Mouse (Mus musculus): Measurements from ENCODE around the gene Fam163a.
"Not testable (repeated sequence)": the region's sequence is repeated elsewhere in the genome, so short reads cannot be mapped to it uniquely, and the experiment has no call there.

The Fam163a gene

DNA sequence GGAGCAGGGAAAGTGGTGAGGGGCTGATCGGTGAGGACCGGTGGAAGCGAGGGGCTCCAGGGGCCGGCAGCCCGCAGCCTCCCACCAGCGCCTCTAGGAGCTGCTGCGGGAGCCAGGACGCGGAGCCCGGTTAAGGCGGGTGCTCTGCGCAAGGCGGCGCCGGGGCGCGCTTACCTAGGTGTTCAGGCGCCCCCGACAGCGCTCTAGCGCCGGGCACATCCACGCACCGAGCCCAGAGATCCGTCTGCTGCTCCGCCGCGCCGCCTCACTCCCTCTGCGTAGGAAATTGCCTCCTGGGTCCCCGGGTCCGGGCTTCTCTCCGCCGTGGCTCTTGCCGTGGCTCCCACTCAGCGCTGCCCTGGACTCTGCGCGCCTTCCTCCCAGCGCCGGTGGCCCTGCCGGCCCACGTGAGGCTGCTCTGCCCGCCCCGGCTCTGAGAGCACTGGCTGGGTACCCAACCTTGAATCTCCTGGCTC lies at the start of gene Fam163a:
Gene Fam163a, minus strand, starts transcription at position 371 of the 476 bp plus-strand sequence.
- DNase-seq: peak; percentile 72

DNA sequence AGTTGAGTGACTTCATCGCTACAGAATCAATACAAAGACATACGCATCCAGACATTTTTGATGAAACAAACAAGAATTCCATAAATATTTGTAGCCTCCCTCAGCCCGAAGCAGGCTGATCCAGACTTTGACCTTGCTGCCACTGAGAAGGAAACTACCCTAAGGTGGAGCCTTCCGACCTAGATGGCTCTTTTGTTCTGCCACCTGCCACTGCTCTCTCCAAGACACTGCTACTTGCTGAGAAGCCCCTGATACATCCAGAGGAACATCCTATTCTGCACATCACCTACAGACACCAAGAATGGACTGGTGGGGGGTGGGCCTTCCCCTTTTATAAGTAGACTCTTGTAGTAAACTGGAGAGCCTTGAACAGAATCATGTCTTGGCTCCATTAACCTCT lies 46.3 kb upstream of the Fam163a start:
- not testable (repeated sequence) for DNase-seq

DNA sequence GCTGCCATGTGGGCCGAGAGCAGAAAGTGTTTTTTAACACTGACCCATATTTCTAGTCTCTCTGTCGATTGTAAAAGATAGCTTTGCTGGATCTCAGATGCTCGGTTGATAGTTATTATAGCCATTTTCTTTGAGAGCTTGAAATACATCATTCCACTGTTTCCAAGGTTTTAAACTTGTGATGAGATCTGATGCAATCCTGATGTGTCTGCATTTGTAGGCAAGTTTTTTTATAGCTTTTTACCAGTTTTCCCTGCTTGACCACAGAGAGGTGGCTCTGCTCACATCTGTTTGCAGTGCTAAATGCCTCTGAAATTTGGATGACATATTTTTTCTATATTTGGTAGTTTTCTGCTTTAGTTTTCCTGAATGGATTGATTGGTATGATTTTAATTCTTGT lies 43.1 kb upstream of the Fam163a start:
- DNase-seq: no peak

DNA sequence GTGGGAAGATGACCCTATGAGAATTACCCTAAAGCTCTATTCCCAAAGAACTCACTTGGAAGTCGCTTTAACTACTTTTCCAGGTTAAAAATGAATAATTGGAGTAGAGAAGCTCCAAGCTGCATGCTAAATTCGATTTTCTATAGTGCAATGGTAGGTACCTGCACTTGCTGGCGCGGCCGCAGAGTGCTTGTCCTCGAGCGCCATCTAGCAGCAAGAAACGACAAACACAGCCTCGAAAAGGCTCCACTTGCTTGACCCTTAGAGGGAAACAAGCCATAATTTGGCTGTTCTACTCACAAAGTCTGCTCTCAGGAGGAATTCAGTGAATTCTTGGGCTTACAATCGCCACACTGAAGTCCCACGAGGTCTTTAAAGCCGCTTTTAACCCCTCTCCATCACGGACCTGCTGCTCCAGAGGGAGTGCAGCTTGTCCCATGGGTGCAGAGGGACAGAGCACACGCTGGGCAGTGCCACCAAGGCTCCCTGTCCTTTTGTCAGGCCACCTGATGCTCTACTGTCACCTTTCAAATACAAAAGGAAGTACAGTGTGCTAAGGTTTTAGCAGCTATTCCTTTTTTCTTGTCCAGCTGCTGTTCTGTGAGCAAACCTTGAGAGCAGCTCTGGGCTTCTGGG lies 37.0 kb upstream of the Fam163a start:
- peak; percentile 82 for DNase-seq

DNA sequence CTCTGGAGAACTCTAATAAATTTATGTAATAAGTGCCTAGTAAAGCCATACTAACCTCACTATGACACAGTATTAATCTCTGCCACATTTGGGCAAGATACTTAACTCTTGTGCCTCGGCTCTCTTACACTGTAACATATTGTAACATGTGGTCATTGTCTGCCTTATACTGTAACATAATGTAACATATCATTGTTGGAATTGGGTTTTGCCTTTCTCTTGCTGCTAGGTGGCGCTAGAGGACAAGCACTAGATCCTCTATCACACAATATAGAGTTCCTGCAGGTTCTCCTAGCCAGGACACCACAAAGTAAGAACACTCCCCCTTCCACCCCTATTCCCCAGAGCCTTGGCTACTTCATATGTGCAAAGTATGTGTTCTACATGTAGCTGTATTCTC lies 36.2 kb upstream of the Fam163a start:
- peak; percentile 68 for DNase-seq

DNA sequence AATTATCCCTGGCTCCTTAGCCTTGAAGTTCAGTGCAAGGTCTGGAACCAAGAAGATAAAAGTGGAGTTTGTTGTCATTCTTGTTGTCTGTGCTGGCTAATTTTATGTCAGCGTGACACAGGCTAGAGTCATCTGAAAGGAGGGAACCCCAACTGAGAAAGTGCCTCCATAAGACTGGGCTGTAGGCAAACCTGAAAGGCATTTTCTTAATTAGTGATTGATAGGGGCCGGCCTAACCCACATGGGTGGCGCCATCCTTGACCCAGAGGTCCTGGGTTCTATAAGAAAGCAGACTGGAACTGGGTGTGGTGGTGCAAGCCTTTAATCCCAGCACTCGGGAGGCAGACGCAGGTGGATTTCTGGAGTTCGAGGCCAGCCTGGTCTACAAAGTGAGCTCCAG lies 26.3 kb upstream of the Fam163a start:
- DNase-seq: no peak

DNA sequence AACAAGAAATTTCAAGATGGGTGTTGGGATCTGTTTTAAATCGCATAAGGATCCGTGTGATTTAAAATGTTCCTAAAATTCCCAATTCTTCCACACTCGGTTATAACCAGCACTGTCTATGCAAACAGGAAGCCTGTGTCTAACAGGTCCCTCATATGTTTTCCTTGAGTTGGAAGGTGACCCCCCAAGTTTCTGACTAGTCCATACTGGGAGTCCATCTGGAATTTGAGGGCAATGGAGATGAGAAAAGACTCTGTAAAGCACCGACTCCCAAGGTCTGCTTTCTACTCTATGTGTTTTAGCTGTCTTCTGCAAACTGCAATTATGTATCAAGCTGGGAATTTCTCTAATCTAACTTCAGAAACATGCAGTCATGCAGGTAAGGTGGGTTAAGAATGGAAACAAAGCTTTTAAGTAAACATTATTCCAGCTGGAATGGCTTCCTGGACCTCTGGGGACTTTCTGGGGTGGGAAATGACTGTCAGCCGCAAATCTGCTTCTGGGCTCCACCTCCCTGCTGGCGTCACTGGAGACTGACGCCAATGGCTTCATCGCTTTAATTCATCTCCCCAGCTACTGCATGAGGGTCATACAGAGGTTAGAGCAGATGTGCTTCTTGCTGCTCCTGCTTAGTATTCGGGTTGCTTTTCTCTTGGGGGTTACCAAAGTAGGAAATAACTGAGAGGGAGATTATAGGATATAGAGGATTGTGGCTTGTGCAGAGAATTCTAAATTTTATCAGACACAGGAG lies 25.7 kb upstream of the Fam163a start:
- DNase-seq: peak; percentile 80

DNA sequence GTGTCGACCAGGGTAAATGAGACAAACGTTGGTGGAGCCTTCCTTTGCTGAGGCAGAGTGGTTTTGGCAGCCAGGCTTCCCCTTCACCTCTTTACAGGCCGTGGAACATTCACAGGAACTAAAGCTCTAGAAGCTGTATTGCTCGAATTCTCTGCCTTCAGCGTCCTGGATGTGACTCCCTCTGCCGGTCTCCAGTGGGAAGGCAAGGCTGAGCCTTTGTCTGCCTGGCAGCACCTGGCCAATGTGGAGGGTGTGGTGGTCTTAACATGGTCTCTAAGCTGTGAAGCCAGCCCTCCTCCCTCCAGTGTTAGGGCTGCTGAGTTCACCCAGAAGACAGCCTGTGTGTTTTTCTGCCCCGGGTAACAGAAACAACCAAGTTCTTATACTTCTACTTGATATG lies 24.6 kb upstream of the Fam163a start:
- DNase-seq: peak; percentile 73

DNA sequence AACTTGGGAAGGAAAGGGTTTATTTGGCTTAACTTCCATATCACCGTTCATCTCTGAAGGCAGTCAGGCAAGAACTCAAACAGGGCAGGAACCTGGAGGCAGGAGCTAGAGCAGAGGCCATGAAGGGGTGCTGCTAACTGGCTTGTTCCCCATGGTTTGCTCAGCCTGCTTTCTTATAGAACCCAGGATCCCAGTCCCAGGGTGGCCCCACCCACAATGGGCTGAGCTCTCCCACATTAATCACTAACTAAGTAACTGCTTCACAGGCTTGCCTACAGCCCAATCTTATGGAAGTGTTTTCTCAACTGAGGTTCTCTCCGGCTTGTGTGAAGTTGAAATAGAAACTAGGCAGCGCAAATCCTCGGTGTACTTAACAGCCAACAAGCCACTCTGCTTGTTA lies 23.9 kb upstream of the Fam163a start:
- no peak for DNase-seq

DNA sequence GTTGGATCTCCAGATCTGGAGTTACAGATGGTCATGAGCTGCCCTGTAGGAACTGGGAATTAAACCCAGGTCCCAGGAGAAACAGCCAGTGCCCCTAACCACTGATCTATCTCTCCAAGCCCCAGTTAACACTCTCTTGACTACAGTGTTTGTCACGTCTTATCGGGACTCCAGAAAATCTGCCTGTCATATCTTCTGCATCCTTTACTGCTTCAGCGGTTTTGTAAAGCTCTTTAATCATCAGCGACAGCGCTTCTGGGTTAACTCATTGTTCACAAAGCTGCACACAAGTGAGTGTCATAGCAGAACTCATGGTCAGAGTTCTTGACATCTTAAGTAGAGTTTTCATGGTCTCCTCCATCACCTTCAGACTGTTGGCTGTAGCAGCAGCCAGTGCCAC lies 22.1 kb upstream of the Fam163a start:
- DNase-seq: no peak

DNA sequence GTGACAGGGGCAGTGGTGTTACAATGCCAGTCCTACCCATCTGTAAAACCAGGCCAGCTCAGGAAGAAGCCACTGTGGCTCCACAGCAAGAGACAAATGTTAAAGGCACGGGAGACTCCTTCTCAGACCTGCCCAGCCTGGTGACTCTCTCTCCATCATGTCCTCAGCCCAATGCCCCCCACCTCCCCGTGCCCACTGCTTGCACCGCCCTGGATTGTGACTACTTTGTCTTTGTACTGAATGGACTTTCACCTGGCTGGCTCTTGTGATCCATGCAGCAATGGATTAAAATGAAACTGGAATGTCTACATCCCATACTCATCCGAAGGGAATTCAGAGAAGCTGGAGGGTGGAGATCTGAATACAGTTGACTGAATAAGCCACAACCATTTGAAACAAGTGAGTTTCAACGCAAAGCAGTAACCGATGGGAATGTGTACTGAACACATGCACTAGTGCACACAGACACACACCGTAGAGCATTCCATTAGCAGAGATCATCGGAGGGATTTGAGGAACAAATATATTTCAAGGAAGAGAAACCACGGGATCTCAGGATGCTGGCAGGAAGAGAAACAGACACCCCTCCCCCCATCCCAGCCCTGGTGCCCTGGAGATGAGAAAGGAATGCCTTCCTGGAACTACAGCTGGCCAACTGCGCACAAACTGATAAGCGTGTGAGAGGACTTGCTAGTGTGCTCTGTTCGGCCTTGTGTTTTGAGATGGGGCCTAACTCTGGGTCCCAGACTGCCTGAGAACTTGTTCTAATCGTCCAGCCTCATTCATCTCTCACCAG lies 17.6 kb upstream of the Fam163a start:
- DNase-seq: peak; percentile 62

DNA sequence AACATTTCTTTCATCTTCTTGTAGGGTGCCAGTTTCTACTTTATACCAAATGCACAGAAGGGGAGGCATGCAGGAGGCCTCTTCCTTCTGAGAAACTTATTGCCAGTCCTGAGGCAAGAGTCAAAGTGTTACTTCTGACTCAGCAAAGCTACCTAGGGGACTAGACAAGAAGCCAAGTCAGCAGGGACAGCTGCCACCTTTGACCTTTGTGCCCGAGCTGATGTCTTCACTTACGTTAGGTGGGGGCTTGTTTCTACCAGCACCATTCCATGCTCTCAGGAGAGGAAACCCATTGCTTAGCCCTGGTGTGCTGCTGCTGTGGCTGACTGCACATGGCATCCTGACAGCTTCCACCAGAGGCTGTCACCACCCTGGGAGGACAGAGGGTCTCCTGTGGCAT lies 16.5 kb upstream of the Fam163a start:
- no peak for DNase-seq

DNA sequence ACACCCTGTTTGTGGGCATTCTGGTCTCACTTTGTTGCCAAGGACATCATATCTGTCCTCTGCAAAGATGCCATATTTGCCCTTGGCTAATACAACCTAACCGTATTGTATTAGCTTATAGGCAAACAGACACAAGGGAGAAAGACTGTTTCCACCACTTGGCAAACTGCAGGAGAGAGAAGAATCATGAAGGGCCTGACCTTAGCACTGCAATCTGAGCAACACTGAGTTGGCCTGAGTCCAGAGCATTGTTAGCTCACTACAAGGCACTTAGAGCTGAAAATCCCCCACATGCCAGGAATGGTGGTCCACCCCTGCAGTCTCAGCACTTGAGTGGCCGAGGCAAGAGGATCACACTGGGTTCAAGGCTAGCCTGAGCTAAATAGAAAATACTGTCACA lies 13.7 kb upstream of the Fam163a start:
- no peak for DNase-seq

DNA sequence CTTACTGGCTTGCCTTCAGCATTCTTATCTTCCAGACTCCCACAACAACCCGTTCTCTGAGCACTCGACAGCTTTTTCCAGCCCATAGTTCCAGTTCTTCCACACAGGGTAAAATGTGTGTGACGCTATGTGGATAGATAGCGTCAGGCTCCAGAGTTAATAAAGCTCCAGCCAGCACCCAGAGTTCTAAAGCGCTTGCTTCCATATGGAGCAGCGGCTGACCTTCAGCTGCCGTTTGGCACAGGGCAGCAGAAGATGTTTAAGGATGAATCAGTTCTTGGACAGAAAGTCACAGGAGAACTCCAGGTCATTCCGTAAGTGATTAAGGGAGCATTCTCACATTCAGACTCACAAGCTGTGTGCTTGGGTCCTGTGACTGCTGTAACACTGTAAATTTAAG lies 13.1 kb upstream of the Fam163a start:
- no peak for DNase-seq

DNA sequence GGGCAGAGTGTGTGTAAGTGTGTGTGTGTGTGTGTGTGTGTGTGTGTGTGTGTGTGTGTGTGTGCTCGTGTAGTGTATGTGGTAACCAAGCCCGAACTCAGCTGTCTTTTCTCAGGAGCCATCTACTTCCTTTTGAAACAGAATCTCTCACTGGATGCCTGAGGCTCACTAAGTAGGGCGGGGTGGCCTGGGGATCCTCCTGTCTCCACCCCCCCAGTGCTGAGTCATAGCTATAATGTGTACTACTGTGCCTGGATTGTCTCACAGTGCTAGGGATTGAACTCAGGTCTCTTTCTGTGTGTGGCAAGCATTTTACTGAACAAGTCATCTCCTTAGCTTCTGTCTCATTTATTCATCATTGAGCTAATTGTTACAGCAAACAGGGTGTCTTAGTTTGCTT lies 12.6 kb upstream of the Fam163a start:
- DNase-seq: peak; percentile 50

DNA sequence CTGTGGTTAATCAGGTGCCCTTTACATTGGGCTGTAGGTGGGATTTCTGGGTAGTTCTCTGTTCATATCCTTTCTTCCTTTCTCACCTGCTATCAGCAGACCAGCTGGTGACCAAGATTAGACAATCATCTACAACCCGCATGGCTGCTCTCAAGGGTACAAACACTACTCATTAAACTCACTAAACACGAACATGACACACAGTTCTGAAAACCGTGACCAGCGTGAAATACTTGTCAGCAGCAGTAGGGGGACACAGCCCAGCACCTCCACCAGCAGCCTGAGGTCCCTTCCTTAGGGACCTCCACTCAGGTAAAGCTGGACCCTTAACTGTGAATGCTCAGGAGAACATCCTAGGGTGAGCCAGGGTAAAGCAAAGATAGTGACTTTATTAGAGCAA lies 11.4 kb upstream of the Fam163a start:
- no peak for DNase-seq

DNA sequence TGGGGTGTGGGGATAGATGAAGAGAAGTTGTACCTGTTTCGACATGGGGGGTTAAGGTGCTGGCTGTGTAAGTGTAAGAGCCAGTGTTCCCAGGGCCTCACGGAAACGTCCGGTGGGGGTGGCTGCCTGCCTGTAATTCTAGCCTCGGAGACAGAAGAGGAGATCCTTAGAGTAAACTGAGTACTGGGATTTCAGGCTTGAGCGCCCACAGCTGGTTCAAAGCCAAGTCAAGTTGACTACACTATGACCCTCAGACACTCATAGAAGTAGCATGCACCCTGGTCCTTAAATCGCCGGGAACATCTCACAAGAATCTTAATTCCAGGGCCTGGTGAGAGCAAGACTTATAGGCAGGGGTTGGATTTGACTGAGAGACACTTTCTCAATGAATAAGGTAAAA lies 9.8 kb upstream of the Fam163a start:
- no peak for DNase-seq

DNA sequence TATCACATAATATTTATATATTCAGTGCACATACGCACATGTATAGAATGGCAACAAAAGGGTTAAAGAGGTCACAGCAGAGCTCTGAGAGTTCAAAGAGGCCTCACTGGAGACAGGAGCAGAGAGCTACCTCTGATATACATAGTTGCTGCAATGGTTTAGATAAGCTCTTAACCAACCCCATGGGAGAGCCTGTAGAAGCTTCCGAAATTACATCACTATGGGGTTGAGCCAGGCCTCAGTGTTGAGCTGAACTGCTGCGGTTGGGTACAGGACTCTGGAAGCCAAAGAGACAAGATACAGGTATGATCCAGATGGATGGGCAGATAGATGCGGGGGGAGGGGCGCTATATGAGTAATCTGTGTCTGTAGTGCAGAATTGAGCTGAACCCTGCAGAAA lies 8.1 kb upstream of the Fam163a start:
- DNase-seq: no peak

DNA sequence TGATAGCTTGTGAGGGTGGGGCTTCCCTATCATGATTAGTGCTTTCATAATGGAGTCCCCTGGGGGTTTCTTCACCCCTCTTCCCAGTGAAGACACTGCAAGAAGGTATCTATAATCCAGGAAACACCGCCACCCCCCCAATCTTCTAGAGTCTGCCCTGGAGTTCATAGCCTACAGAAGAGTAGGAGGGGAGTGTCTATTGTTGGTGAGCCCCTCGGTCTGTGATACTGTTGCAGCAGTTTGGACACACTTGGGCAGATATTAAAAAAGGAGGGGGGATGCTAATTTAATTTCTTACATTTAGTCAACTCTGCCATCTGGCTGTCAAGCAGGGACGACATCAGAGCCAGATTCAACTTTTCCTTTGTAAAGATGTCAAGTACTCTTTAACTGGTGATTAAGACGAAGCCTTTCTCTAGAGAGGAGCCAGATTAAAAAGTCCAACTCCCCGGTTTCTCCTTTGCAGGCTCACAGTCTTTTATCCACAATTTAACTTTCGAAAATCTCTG lies 7.0 kb upstream of the Fam163a start:
- DNase-seq: no peak

DNA sequence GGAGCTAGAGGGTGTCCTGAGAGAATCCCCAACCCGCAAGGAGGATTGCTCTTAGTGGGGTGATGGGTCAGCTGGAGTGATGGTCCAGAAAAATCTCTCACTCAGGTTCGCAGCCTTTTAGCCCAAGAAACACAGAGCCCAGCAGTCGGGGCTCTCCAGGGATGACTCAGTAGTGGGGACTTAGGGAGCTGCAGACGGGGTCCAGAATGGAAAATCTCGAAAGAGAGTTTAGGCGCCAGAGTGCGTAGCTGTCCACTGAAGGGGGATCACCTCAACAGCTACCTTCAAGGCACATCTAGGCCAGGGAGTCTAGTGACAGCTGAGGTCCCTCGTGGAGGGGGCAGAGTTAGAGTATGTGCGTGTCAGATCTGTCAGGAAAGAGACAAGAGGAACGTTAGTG lies 338 bp upstream of the Fam163a start:
- DNase-seq: no peak

DNA sequence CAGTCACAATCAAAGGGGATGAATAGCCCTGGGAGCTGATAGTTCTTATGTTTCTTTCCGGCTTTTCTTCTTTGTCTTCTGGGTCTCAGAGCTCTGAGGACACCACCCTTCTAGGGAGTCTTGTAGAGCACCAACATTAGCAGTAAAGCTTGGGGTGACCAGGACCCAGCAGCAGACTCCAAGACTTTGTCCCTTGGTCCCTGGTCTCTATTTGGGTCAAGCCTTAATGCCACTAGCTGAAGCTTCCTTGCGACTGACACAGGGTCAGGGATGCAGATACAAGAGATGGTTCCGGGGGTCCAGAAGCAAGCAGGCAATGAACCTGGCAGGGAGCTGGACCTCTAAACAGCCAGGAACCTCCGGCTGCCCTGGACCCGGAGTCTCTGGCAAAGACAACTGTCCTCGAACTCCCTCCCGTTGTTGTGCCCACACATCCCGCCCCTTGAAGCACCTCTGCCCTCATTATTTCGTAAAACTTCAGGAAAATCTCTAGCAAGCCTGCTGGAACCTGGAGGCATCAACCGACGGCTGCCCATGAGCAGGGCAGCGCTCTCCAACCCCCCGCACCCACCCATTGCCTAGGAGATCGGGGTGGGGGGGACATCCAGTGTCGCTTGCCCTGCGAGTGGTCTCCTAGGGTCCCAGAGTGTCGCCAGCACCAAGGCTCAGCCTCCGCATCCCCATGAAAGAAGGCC lies 718 bp downstream of the Fam163a start:
- peak; percentile 37 for DNase-seq

DNA sequence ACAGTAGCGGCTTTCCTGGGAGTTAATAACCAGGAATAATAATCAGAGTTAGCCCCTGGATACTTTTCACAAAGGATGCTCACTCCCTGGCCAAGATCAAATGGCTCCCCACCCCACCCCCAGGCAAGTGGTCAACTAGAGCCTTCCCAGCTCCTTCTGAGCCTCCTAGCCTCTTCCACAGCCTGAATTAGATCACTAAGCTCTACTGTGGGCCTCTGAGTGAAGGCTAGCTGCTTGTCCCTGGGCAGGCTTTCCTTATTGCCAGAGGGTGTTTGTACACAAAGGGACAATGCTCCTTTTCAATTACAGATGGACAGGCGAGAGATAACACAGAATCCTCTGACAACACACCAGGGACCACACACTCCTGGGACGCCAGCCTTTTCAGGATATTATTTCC lies 2.2 kb downstream of the Fam163a start:
- no peak for DNase-seq

DNA sequence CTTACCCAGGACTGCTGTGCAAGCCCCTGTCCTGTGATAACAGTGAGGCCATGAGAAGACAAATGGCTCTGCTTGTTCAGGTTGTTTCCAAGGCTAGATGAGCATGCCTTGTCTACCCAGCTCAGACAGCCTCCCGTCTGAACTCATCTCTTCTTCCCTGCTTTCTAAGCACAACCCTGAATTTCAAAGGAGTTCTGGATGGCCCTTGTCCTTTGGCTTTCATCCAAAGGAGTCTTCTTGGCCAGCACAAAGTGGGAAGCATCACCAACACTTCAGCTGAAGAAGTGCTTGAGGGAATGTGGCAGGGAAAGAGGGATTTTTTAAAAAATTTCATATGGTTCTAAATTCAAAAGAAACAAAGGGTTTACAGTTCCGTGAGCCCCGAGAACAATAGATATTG lies 3.8 kb downstream of the Fam163a start:
- no peak for DNase-seq
